Mouse (Mus musculus) embryo, embryonic 10.5 days (tissue): ENCODE data around the gene Slc28a1.
"Not testable (repeated sequence)": the region's sequence is repeated elsewhere in the genome, so short reads cannot be mapped to it uniquely, and the experiment has no call there.

Experiments
- DNase-seq: peaks from one replicate; pipeline ENCODE4 v3.0.0-alpha.2; 2015; ENCODE audit warnings: low spot score

Gene Slc28a1

DNA sequence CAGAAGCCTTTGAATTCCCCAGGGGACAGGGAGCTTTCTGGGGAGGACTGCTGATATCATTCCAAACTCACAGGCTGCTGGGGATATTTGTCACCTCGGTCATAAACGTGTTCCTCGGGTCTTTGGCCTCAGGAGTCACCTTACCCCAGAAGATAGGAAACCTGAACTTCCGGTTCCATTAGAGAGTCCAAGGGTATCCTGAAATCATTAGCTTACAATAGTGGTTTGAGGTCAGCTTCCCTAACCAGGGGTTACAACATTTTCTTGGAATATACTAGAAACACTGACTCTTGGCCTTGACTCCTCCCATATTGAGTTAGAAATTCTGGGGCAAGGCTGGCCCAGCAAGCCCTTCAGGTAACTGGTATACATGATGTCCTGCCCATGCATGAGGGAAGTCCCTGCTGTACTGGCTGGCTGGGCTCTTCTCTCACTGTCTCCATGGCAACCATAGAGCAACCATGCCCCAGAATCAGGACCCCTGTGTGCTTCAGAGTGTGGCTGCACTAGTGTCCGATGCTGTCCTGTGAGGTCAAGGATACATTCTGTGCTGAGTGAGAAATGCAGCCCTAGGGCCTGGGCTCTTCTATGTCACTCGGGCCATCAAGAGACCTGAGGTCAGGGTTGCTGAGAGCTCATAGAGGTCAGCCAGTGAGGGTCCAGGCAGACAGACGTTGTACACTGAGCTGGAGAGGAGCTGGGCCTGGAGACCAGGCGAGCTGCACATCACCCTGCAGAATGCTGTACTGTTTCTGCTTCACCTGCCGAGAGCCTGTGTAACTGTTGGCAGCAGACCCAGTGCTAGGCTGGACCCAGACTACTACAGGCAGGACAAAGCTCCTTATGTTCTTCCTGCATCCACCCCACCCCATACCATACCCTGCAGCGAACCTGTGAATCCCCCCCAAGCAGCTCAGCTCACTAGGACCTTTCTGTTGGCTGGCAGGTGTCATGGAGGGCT lies 10.9 kb downstream of the Slc28a1 start:
- DNase-seq = no peak

DNA sequence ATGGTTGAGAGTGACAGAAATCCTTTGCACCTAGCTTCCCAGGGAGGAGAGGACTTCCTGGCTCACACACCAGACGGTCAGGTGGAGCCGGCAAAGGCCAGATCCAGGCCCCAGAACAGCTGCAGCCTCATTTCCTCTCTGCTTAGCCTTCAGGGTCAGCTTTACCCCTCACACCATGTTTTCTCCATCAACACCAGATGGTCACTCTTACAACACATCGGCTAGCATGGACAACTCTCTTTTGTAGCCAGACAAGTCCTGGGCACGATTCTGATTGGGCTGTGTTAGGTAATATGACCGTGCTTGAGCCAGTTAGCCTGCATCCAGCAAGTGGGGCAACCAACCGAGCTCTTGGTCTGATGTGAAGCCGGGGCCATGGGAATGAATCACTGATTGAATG lies 17.3 kb downstream of the Slc28a1 start:
- peak; percentile 61 for DNase-seq

DNA sequence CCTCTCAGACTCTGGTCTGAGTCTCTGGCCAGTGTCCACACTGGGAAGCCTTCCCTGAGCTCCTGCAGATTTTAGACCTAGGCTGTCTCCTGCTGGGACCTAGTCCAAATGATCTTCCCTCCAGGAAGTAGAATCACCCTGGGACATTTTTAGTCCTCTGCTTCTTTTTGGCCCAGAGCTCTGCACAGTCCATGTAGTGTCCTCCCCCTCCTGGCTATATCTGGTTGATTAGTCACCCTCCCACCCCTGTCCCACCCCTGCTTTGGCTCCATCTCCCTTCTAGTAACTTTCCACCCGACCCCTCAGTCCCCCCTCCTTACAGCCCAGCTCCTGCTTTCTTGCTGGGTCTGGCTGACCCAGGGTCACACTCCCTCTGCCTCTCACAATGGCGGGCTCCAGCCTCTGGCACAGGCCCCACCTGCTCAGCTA lies 18.3 kb downstream of the Slc28a1 start:
- DNase-seq = peak; percentile 54

DNA sequence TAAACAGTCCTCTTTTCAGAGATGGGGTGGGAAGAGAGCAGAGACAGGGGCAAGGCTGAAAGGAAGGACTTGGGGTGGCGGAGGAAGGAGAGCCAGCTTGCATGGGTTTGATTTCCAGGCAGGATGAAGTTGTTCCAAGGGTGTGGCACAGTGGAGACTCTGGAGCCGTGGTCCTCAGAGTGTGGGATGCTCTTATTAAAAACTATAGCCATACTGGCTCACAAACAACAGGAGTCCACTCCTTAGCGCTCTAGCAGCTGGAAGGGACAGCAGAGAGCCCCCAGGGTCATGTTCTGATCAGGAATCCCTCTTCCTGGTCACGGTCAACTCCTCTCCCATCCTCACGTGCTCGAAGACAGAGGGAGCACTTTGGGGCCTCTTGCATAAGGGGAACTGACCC lies 18.8 kb downstream of the Slc28a1 start:
- no peak for DNase-seq

GRCm38 (mm10) chr7:81133941-81134340 lies 19.3 kb downstream of the Slc28a1 start:
- no peak for DNase-seq

DNA sequence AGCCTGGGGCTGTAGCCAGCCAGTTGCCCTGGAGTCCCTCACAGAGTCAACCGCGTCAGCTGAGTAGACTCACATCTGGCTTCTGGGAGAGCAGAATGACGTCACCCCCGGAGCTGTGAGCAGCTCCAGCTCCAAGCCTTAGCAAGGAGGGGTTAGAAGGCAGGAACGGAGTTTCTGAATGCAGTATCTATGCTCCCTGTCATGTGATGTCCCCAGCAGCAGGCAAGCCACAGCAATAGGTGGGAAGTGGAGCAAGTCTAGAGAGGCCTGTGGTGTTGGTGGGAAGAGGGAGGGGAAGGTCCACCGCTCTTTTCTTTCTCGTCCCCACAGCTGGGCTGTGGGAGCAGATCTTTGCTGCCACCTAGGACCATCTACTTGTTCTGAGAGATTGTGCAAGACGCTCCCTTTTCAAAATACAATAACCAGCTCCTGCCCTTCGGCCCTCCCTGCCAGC lies 20.0 kb downstream of the Slc28a1 start:
- DNase-seq = peak; percentile 79

DNA sequence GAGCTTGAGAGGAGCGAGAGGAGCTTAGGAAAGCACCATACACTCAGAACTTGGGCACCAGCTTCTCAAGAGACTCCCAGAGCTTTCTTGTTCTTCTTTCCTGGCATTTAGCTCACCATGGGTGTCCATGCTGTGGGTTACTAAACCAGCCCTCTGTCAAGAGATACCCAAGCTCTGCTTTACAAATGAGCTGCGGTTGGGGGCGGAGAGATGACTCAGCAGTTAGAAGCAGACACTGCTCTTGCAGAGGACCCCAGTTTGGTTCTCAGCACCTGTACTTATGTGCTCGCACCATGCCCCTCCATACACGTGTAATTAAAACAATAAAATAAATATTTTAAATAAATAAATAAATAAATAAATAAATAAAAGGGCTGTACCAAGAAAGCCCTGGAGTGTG lies 22.7 kb downstream of the Slc28a1 start:
- DNase-seq = no peak

DNA sequence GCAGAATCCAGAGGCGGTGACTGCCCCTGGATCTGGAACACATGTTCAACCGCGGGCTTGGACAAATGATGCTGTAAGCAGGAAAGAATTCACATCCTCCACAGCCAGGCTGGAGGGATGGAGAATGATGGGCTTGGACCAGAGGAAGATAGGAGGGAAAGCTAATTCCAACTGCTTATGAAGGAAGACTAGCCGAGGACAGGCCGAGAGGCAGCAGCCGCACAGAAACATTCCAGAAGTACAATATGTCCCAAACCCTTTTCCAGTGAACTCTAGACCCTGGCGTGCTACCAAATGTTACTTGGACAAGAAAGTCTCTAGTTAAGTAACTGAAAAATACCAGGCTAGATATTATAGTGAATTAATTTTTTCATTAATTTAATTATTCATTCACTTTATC lies 24.5 kb downstream of the Slc28a1 start:
- DNase-seq = no peak

DNA sequence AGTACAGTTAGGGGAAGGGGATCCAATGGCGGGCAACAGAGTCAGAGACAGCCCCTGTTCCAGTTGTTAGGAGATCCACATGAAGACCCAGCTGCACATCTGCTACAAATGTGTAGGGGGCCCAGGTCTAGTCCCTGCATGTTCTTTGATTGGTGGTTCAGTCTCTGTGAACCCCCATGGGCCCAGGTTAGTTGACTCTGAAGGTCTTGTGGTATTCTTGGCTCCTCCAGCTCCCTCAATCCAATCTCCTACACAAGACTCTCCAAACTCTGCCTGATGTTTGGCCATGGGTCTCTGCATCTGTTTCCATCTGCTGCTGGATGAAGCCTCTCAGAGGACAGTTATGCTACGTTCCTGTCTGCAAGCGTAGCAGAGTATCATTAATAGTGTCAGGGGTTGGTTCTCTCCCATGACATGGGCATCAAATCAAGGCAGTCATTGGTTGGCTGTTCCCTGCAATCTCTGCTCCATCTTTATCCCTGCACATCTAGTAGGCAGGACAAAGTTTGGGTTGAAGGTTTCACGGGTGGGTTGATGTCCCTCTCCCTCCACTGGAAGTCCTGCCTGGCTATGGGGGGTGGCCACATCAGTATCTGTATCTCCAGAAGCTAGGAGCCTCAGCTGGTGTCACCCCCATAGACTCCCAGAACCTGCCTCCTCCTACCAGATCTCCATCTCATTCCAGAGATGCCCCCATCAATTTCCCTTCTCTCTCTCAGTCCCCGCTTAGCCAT lies 25.2 kb downstream of the Slc28a1 start:
- no peak for DNase-seq

DNA sequence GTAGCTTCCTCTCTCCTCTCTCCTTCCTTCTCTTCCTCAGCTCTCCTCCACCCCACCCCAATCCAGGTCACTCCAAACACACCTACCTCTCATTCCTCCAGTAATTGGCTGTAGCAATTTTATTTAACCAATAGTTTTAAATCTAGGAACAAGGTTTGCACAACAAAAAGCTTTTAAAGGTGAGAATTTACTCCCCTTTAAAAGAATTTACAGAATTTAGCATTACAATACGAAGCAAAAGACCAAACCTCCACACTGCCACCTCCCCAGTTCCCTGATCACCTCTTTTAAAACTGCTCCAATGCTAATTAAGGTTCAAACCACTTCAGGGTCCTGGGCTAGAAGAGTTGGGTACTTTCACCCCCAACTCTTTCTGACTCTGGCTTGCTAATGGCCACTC lies 26.9 kb downstream of the Slc28a1 start:
- DNase-seq = no peak

DNA sequence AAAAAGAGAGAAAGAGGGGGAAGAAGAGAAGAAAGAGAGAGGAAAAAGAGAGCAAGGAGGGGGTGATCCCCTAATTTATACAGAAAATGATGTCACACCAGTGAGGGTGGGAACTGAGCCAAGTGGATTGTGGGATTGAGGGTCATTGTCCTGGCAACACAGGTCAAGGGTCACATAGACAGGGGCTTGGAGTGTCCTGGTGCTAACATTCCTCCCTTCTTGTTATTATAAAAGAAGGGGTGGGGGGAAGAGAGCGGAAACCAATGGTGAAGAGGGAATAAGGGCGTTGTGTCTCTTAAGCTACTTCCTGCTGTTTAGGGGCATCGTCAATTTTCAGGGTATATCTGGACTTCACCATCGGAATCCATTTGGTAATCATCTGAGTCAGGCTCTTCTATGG lies 28.5 kb downstream of the Slc28a1 start:
- not testable (repeated sequence) for DNase-seq

GRCm38 (mm10) chr7:81149759-81150158 lies 35.2 kb downstream of the Slc28a1 start:
- DNase-seq = no peak

DNA sequence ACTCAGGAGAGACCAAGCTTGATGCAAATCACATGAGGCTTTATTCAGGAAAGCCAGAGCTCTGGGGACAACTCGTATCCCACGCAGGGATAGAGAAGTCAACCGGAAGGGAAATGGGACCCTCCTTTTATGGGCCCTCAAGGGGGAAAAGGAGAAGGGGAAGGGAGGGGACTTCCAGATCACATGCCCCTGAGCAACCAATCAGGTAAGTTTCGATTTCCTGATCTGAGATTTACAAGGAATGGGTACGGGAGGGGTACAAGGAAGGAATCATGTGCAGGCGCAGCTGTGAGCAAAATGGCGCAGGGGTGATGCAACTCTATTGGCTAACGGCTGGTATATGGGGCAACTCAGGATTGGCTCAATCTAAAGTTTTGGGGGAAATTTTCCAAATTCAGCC lies 36.6 kb downstream of the Slc28a1 start:
- no peak for DNase-seq

DNA sequence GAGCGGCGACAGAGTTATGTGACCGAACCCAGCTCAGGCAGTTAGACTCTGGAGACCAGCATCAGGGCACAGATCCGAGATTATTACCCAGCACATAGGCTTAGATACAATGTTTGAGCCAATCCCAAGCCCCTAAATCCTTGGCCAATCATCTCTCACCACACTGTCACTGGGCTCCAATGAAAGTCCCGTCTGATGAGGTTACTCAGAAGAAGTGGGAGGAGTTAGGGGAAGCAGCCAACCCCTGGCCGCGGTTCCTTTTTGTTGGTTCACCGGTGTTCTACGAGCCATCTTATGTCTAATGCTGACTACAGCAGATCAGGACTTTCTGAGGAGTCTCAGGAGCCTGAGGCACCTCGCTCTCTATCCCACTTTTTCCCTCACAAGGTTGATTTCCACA lies 37.7 kb downstream of the Slc28a1 start:
- DNase-seq = no peak

- no peak for DNase-seq
These were observed 38.2 kb downstream of the Slc28a1 start for GRCm38 (mm10) chr7:81152826-81153225.

DNA sequence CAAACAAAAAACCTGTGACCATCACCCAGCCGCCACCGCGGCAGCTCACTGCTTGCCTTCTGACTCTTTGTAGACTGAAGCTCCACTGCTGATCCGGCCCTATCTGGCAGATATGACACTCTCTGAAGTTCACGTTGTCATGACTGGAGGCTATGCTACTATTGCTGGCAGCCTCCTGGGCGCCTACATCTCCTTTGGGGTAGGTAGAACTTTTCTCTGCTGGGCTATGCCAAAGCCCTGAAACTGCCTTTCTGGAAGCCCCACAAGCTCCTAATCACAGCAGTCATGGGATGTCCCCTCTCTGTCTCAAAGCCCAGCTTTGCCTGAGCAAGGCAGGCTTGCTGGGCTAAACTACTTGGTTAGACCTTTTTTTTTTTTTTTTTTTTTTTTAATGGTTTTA lies 38.7 kb downstream of the Slc28a1 start:
- no peak for DNase-seq

- DNase-seq = not testable (repeated sequence)
These were observed 39.6 kb downstream of the Slc28a1 start for GRCm38 (mm10) chr7:81154244-81154643.

GRCm38 (mm10) chr7:81154960-81155359 lies 40.4 kb downstream of the Slc28a1 start:
- DNase-seq = peak; percentile 89

DNA sequence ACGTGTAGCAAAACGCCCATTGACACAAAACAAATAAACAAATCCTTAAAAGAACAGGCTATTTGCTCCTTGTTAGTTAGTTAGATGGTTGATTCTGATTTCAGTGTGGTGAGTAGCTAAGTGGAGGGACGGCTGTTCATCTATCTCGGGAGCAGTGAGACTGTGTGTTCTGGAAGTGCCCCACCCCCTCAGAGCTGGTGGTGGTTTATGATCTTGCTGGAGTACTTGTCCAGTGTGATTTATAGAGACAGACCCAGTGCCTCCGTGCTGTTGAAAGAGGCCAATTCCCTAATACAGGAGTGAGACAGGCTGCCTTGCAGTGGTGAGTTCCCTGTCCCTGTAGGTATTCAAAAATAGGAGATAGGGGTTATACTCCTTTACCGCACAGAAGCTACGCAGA lies 44.3 kb downstream of the Slc28a1 start:
- DNase-seq = no peak

GRCm38 (mm10) chr7:81161666-81162065 lies 47.1 kb downstream of the Slc28a1 start:
- peak; percentile 77 for DNase-seq

- peak; percentile 88 for DNase-seq
These were observed 47.7 kb downstream of the Slc28a1 start for GRCm38 (mm10) chr7:81162345-81162744.

- no peak for DNase-seq
These were observed 49.8 kb downstream of the Slc28a1 start for GRCm38 (mm10) chr7:81164411-81164810.

DNA sequence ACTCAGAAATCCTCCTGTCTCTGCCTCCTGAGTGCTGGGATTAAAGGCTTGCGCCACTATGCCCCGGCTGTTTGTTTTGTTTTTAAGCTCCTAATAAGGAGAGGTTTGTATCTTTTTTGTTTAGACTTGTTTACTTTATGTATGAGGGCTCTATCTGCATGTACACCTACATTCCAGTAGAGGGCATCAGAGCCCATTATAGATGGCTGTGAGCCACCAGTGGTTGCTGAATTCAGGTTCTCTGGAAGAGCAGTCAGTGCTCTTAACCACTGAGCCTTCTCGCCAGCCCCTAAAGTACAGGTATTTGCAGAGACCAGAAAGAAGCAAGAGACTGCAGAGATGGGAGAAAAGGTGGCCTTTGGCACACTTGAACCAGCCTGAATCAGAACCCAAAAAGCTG lies 52.5 kb downstream of the Slc28a1 start:
- DNase-seq = peak; percentile 80
